Mouse (Mus musculus): ENCODE results near the gene Dnajc4. TPM values are rescaled to one million over a fixed set of nuclear protein-coding genes. Genes with fewer than 3 reads are reported as not detected.

The Dnajc4 gene
- polyA plus RNA-seq, 1 experiment from 2014 or later, result 22.9 TPM

- Histone ChIP-seq H3K4me2 (ENCODE audit: low read length) (0 out of 2 replicates have a peak overlapping the region, but pooled peaks have one; percentile 1), H3K27me3 (ENCODE audit: control insufficient read depth, insufficient read depth, low read depth, low read length) (no peaks in the 10 kb centered on the region), H3K36me3 (ENCODE audit: control insufficient read depth, insufficient read depth, low read length) (no peaks in the 10 kb centered on the region), H3K9ac (ENCODE audit: low read depth, low read length) (no peak overlapping the region), H3K4me3 (ENCODE audit: low read depth, low read length) (no peak overlapping the region), H3K9me3 (replicated peaks; ENCODE audit: control insufficient read depth, low read length, poor library complexity, severe bottlenecking) (no peaks in the 10 kb centered on the region), H3K4me1 (ENCODE audit: control insufficient read depth, insufficient read depth, low read length) (peaks cover 27% of the 10 kb centered on the region), H3K27ac (ENCODE audit: low read length) (no peak overlapping the region)
- 91% methylated on average over 6 of the region's 6 CpGs for WGBS
- no peak for ATAC-seq
These were observed 48.7 kb downstream of the Dnajc4 start for GRCm38 (mm10) chr19:6943709-6944108.

- ATAC-seq, result peak; percentile 9; the same call in 1 of the 2 replicates
- no peaks in the 10 kb centered on the region for H3K9me3 ChIP-seq (replicated peaks; ENCODE audit: control insufficient read depth, low read length, poor library complexity, severe bottlenecking)
- H3K27me3 ChIP-seq (ENCODE audit: control insufficient read depth, insufficient read depth, low read depth, low read length), result no peaks in the 10 kb centered on the region
- H3K4me3 ChIP-seq (ENCODE audit: low read depth, low read length), result peak overlapping the region; percentile 89
- H3K4me1 ChIP-seq (ENCODE audit: control insufficient read depth, insufficient read depth, low read length), result peaks cover 30% of the 10 kb centered on the region
- H3K9ac ChIP-seq (ENCODE audit: low read depth, low read length), result peak overlapping the region; percentile 99
- WGBS, result 31% methylated on average over 5 of the region's 5 CpGs
- no peaks in the 10 kb centered on the region for H3K36me3 ChIP-seq (ENCODE audit: control insufficient read depth, insufficient read depth, low read length)
- H3K4me2 ChIP-seq (ENCODE audit: low read length), result peak overlapping the region; percentile 99
- peak overlapping the region; percentile 98 for H3K27ac ChIP-seq (ENCODE audit: low read length)
These were observed 49.6 kb downstream of the Dnajc4 start for GRCm38 (mm10) chr19:6942764-6943163.

GRCm38 (mm10) chr19:6942249-6942691, 50.1 kb downstream of the Dnajc4 start, which contains the start of gene Gpr137:
Gene Gpr137 (minus strand): TSS chr19:6942480.
- H3K27me3 ChIP-seq (ENCODE audit: control insufficient read depth, insufficient read depth, low read depth, low read length), result no peaks in the 10 kb centered on the region
- peak within 1 kb of the TSS; percentile 89 for H3K4me3 ChIP-seq (ENCODE audit: low read depth, low read length)
- H3K9ac ChIP-seq (ENCODE audit: low read depth, low read length), result peak within 1 kb of the TSS; percentile 99
- under 1% methylated on average over 27 of the region's 27 CpGs for WGBS
- H3K27ac ChIP-seq (ENCODE audit: low read length), result peak within 1 kb of the TSS; percentile 98
- ATAC-seq, result peak; percentile 88
- H3K4me1 ChIP-seq (ENCODE audit: control insufficient read depth, insufficient read depth, low read length), result peaks cover 30% of the 10 kb centered on the region
- H3K9me3 ChIP-seq (replicated peaks; ENCODE audit: control insufficient read depth, low read length, poor library complexity, severe bottlenecking), result no peaks in the 10 kb centered on the region
- H3K36me3 ChIP-seq (ENCODE audit: control insufficient read depth, insufficient read depth, low read length), result no peaks in the 10 kb centered on the region
- peak within 1 kb of the TSS; percentile 99 for H3K4me2 ChIP-seq (ENCODE audit: low read length)

GRCm38 (mm10) chr19:6941372-6942248, 50.8 kb downstream of the Dnajc4 start, which contains the start of gene Bad:
Gene Bad (plus strand): TSS chr19:6941861.
- peak within 1 kb of the TSS; percentile 89 for H3K4me3 ChIP-seq (ENCODE audit: low read depth, low read length)
- H3K27ac ChIP-seq (ENCODE audit: low read length), result peak within 1 kb of the TSS; percentile 98
- WGBS, result under 1% methylated on average over 77 of the region's 83 CpGs
- H3K27me3 ChIP-seq (ENCODE audit: control insufficient read depth, insufficient read depth, low read depth, low read length), result no peaks in the 10 kb centered on the region
- peak; percentile 89 for ATAC-seq
- H3K36me3 ChIP-seq (ENCODE audit: control insufficient read depth, insufficient read depth, low read length), result no peaks in the 10 kb centered on the region
- H3K9ac ChIP-seq (ENCODE audit: low read depth, low read length), result peak within 1 kb of the TSS; percentile 99
- H3K4me1 ChIP-seq (ENCODE audit: control insufficient read depth, insufficient read depth, low read length), result peaks cover 30% of the 10 kb centered on the region
- H3K4me2 ChIP-seq (ENCODE audit: low read length), result peak within 1 kb of the TSS; percentile 99
- H3K9me3 ChIP-seq (replicated peaks; ENCODE audit: control insufficient read depth, low read length, poor library complexity, severe bottlenecking), result no peaks in the 10 kb centered on the region

GRCm38 (mm10) chr19:6940396-6941351, 51.7 kb downstream of the Dnajc4 start:
- peak; percentile 8; the same call in 1 of the 2 replicates for ATAC-seq
- H3K4me3 ChIP-seq (ENCODE audit: low read depth, low read length), result peak overlapping the region; percentile 89
- peak overlapping the region; percentile 98 for H3K27ac ChIP-seq (ENCODE audit: low read length)
- no peaks in the 10 kb centered on the region for H3K36me3 ChIP-seq (ENCODE audit: control insufficient read depth, insufficient read depth, low read length)
- H3K4me1 ChIP-seq (ENCODE audit: control insufficient read depth, insufficient read depth, low read length), result peaks cover 30% of the 10 kb centered on the region
- peaks cover 6% of the 10 kb centered on the region for H3K27me3 ChIP-seq (ENCODE audit: control insufficient read depth, insufficient read depth, low read depth, low read length)
- peak overlapping the region; percentile 99 for H3K4me2 ChIP-seq (ENCODE audit: low read length)
- no peaks in the 10 kb centered on the region for H3K9me3 ChIP-seq (replicated peaks; ENCODE audit: control insufficient read depth, low read length, poor library complexity, severe bottlenecking)
- peak overlapping the region; percentile 99 for H3K9ac ChIP-seq (ENCODE audit: low read depth, low read length)
- 21% methylated on average over 28 of the region's 29 CpGs for WGBS

- ATAC-seq, result no peak
- no peak overlapping the region for H3K27ac ChIP-seq (ENCODE audit: low read length)
- H3K9me3 ChIP-seq (replicated peaks; ENCODE audit: control insufficient read depth, low read length, poor library complexity, severe bottlenecking), result no peaks in the 10 kb centered on the region
- peaks cover 31% of the 10 kb centered on the region for H3K4me1 ChIP-seq (ENCODE audit: control insufficient read depth, insufficient read depth, low read length)
- no peaks in the 10 kb centered on the region for H3K36me3 ChIP-seq (ENCODE audit: control insufficient read depth, insufficient read depth, low read length)
- WGBS, result 86% methylated on average over 20 of the region's 20 CpGs
- peaks cover 11% of the 10 kb centered on the region for H3K27me3 ChIP-seq (ENCODE audit: control insufficient read depth, insufficient read depth, low read depth, low read length)
- peak overlapping the region; percentile 6; the same call in 1 of the 2 replicates for H3K4me3 ChIP-seq (ENCODE audit: low read depth, low read length)
- H3K4me2 ChIP-seq (ENCODE audit: low read length), result peak overlapping the region; percentile 99
- peak overlapping the region; percentile 32 for H3K9ac ChIP-seq (ENCODE audit: low read depth, low read length)
These were observed 53.0 kb downstream of the Dnajc4 start for GRCm38 (mm10) chr19:6939106-6940002.

Data from midbrain, embryonic 16.5 days (tissue).